Mouse (Mus musculus) erythroblast, adult 5-6 weeks (primary cell): ENCODE results near the gene Klhl2. TPM values are rescaled to one million over a fixed set of nuclear protein-coding genes. Genes with fewer than 3 reads are reported as not detected.

ENCODE experiments used
- ATAC-seq: replicated peaks from 2 replicates; pipeline ENCODE4 v1.8.0; 2016; ENCODE audit warnings: moderate number of reproducible peaks, mild to moderate bottlenecking, moderate TSS enrichment, inconsistent platforms; ENCODE audit not compliant: poor library complexity, low FRiP score, severe bottlenecking
- total RNA-seq, 2 experiments: library from RNA; stranded (forward) in 1 of 2; stranded (reverse) in 1 of 2; fragments of 150-400 nt in 1 of 2; fragments of 200-764, 138-1000 nt in 1 of 2; gene quantifications; 2 replicates each; pipeline versions ENCODE4 v1.2.3 to v1.2.4; 2015 to 2017; ENCODE audit warnings: low replicate concordance in 2 of 2

Gene Klhl2
- 4.8 and 5.0 TPM in 2 replicates for total RNA-seq (2015; ENCODE audit: low replicate concordance)
- 3.1 and 3.6 TPM in 2 replicates for total RNA-seq (2017; ENCODE audit: low replicate concordance)

DNA sequence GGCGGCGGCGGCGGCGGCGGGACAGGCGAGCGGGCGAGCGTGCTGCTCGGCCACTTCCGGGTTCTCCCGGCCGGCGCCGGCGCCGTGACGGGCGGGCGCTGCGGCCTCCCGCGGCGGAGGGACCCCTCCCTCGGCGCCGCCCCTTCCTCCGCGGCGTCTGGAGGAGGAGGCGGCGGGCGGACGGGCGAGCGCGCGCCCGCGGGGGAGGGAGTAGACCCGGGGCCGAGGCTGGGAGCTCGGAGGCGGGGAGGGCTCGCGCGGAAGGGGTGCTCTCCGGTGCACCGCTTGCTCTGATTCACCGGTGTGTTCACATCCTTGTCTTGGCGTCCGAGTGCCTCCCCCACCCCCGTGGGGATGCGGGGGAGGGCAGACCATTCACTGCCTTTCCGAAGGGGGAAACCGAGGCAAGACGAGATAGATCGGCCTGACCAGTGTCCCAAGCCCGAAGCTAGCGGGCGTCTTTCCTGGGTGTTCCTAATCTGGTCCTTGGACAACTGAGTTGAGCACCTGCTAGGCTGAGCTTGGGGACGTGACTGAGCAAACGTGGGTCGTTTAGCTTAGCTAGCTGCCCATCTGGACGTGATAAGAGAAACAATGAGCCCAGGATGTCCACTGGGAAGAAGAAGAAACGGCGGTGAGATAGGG is at the start of gene Klhl2:
Gene Klhl2, minus strand, starts transcription at position 121 of the 645 bp plus-strand sequence.
- ATAC-seq: no peak

DNA sequence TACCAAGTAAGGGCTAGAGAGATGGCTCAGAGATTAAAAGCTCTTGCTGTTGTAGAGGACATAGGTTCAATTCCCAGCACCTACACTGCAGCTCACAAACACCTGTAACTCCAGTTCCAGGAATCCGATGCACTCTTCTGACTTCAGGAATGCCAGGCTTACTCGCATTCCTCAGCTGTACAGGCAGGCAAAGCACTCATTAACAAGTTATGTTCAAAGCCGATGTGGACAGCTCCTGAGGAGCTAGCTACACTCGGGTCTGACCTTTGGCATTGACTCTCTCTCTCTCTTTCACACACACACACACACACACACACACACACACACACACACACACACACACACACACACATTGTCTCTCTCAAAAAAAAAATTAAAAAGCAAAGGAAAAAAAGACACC is 48.9 kb upstream of the Klhl2 start:
- ATAC-seq: no peak

DNA sequence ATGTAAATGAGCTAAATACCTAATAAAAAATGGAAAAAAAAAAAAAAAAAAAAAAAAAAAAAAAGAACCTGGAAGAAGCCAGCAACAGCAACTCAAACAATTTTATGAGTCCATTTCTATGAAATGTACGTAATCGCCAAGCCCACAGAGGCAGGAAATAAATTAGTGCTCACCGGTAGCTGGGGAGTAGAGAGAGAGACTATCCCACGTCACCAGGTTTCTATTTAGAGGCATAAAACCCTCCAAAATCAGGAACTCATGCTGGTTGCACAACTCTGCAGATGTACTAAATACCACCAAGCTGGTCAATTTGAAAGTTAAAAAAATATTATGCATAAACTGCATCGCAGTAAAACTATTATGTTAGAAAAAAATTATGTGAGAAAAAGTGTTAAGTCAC is 46.9 kb upstream of the Klhl2 start:
- no peak for ATAC-seq

- ATAC-seq: no peak
These were observed 30.9 kb upstream of the Klhl2 start for GRCm38 (mm10) chr8:64880619-64881200.

GRCm38 (mm10) chr8:64877630-64878312 is 28.0 kb upstream of the Klhl2 start:
- no peak for ATAC-seq

DNA sequence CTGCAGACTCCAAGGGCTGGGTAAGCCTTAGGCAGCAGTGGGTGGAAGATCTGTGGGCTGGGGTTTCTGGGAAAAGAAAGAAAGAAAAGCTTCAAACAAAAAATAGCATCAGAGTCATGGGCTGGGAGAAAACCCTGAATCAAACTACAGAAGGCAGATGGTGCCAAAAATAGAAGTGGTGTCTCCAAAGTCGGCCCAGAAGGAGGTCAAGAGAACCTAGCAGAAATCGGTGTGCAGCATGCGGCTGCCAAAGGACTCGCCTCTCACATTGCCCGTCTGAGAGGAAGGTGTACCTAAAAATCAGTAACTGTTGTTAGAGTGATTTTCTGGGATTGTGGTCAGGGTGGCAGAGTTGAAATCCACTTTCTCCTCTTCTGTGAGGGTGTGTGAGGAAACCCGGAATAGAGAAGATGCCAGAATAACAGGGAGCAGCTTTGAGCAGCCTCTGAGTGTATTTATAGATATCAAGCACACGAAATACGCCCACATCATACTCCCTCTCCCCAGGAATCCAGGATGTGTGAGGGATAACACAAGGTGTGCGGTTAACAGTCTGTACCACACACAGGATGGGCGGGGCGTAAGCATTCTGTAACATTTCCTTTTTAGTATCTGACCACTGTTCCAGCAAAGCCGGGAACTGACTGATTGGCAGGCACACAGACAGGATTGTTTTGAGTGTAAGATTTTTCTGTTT is 21.8 kb upstream of the Klhl2 start:
- no peak for ATAC-seq

GRCm38 (mm10) chr8:64870218-64870617 is 20.4 kb upstream of the Klhl2 start:
- ATAC-seq: no peak

DNA sequence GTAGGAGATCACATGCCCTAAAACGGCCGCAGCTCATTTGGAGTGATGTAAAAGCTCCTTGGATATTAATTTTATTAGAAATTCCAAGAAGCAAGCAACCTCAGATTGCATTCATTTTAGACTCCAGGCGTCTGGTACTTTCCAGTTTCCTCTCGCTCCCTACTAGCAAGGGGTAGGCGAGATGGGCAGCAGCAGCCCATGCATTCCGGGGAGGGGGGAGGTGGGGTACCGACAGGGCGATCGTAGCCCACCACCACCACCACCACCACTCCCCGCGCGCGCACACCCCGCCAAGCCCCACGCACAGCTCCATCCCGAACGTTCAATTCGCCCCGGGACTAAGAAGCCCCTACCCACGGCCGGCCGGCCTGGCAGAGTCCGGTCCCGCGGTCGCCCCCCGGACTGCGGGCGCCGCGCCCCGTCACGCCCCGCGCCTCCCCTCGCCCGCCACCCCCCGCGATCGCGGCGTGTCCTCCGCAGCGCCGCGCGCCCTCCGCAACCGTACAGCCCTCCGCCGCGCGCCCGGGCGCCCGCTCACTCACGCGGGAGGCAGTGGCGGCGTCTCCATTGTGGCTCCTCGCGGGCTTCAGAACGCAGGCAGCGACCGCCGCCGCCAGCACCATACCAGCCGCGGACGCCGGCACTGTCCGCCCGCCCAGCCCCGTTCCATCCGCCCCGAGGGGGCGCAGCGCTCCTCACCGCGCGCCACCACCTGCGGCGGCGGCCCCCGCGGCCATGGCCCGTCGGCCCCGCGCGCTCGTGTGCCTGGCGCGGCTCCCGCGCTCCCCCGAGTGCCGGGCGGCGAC is 523 bp downstream of the Klhl2 start:
- ATAC-seq: no peak

DNA sequence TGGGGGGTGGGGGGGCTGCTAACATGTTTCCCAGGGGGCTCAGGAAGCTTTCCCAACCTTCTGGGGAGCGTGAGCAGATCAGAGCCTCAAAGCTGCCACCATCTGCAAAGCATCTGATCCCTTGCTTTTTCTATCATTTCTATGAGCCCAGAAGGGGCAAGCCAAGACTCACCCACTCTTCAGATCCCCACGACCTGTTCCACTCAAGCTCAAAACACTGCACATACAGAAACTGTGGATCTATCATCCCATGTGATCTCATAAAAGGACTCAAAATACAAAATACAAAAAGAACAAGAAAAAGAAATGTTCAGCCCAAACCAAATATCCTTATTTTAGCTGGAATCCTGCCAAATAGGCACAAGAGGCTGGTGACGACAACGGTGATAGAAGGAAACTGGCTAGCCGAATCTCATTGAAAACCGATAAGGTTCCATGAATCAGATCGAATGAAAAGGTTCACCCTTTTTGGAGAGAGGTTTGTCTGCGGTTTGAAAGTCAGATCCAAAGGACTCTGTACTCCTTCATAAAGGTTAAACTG is 1.5 kb downstream of the Klhl2 start:
- no peak for ATAC-seq

- no peak for ATAC-seq
These were observed 2.2 kb downstream of the Klhl2 start for GRCm38 (mm10) chr8:64847650-64848049.

GRCm38 (mm10) chr8:64847241-64847640 is 2.6 kb downstream of the Klhl2 start:
- ATAC-seq: no peak

GRCm38 (mm10) chr8:64845314-64845713 is 4.5 kb downstream of the Klhl2 start:
- ATAC-seq: no peak

- no peak for ATAC-seq
These were observed 5.8 kb downstream of the Klhl2 start for GRCm38 (mm10) chr8:64844043-64844481.

DNA sequence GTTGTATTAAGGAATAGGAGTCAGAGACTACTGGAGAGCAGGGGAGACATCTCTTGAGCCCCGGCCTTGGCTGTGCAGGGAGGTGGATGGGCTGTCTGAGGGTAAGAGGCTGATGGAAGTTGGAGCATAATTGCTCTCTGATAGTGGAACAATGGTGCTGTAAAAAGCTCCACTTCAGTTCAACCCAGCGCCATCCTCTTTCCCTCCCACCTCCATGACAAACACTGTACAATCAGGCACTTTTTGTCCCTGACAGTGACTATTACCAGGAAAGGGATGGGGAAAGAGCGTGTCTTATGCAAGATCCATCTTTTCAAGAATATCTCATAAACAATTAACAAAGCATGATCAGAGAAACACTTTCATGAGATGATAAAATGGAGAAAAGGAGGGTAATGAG is 6.6 kb downstream of the Klhl2 start:
- no peak for ATAC-seq

DNA sequence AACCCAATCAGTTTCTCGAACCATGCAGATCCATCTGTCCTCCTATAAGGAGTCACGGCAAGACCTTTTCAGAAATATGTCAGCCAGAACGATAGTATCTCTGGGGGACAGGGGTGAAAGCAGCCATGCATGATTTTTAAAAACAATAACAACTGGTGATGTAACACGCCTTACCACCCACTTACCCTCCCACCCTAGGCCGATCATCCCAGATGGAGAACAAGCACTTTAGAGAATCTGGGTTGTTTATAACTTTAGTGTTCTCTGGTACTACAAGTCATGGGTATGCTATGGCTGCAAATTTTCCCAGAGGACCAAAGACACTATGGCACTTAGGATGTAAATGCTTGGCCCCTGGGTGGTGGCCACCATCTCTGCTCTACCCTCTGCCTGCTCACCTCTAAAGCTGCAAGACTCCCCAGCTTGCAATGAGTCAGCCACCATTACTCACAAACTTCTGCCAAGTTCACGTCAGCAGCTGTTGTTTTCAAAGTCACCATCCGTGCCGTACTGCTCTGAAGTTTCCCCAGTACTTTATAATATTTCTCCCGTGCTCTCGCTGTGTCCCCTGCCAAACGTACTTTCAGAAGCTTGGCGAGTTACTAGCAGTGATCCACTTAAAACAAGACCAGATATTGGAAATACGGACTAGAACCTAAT is 7.9 kb downstream of the Klhl2 start:
- ATAC-seq: no peak

- no peak for ATAC-seq
These were observed 10.2 kb downstream of the Klhl2 start for GRCm38 (mm10) chr8:64839628-64840027.

- ATAC-seq: no peak
These were observed 14.2 kb downstream of the Klhl2 start for GRCm38 (mm10) chr8:64835475-64836122.

GRCm38 (mm10) chr8:64834071-64834877 is 15.5 kb downstream of the Klhl2 start:
- ATAC-seq: no peak
